Mouse (Mus musculus): Measurements from ENCODE around the gene Bub1b.
"Not testable (repeated sequence)": the region's sequence is repeated elsewhere in the genome, so short reads cannot be mapped to it uniquely, and the experiment has no call there.

Bub1b gene

DNA sequence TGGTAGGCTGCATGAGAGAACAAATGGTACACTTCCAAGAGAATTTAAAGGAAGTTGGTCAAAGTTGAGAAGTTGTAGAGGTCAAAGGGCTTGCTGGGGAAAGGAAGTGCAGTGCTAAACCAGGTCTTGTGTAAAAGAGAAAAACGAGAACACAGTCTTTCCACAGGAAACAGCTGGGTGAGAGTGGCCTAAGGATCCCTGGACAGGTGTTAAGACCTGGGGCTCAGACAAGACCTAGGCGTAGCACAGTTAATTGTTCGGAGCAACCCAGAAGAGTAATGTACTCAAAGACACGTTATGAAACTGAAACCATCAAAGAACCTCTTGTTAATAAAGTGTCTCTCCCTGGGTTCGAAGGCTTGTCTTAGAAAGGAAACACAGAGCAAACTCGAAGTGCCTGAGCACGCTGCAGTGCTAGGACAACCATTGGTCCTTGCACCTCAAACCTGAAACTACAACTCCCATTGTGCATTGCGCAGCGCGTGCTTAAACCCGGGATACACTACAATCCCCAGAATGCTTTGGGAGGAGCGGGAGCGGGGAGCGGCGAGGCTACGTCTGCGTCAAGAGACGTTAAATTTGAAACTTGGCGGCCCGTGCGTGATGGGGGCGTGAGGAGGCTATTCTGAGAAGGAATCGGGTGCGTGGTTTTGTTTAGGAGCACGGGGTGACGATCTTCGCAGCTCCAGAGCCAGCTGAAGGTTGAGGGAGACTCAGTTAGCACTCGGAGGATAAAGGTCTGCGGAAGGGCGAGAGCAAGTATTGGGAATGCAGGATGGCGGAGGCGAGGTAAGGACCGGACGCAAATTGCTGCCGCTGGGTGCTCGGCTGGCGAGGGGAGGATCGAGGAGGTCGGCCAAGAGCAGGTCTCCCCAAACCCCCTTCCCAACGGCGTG, at the start of gene Bub1b:
Gene Bub1b, plus strand, starts transcription at position 539 of the 896 bp plus-strand sequence.
- DNase-seq (ENCODE audit: low spot score in 2 of 2) = peak; percentile 81 to 90

DNA sequence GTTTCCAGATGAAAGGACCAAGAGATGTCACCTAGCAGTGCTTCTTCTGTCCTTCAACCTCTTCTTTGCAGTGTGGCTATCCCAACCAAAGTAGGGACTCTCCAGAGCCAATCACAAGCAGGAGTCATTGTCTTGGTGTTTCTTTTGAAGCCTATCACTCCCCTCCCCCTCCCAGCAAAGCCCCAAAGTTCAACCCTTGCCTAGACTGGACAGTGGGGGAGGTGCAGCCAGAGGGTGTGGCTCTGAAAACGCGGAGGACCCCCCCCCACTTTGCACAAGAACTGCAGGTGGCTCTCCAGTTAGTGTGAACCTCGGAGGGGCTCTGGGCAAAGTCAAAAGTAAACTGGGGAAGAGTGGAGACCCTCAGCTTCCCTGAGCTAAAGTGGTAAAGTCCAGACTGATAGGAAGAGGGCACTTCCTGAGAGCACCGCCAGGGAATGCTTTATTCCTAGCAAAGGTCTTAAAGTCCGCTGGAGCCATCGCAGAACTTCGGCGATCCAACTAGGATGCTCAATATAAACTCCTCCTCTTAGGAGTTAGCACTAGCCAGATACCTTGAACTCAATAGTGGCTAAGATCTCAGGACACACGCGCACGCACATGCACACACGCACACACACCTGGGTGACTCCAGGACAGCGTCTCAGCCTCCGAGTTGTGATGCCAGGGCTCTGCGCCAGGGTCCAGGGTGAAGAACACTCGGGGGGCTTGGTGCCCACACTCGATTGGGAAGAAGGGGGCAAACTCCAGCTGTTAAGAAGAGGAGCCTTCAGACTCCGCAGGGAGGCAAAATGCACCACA, 49.4 kb upstream of the Bub1b start:
- DNase-seq (ENCODE audit: low spot score in 2 of 2) = no peak

DNA sequence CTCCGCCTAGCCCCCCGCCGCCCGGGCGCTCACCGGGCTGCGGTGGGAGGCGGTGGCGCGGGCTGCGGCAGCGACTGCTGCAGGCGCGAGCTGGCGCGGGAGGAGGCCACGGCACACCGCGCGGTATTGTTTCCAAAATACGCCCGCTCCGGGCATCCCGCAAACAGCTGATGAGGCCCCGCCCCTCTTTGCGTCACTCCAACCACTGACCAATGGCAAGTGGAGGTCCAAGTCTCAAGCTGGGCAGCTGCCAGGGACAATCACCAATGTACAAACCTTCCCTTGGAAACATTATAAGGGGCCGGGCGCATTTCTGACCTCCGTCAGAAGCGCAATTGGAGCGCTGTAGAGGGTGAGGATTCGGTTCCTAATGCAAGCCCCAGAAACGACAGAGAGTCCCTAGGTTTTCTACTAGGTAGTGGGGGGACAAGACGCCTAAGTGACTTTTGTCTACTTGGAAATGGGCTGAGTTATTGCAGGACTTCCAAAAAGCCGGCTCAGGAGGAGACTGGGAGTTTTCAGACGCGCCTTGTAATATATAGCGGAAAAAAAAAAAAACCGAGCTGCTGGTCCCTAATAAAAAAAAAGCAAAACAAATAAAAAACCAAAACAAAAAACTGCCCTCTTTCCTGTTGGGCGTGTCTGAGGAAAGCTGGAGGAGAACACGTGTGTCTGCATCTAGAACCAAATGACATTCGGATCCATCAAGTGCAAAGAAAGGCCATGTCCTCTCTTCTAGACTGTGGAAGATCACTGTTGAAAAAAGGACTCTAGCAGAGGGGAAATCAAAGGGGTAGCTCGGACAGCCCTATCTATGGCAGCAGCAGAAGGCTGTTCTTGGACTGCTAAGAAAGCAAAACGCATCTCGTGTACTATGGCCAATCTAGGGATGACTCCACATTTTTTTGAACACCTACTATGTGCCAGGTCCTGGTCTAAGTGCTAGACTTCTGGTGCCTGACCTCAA, 48.2 kb upstream of the Bub1b start, which contains the start of gene Bmf:
Gene Bmf, minus strand, starts transcription at position 181 of the 967 bp plus-strand sequence.
- peak; percentile 97 to 99 for DNase-seq (ENCODE audit: low spot score in 2 of 2)

DNA sequence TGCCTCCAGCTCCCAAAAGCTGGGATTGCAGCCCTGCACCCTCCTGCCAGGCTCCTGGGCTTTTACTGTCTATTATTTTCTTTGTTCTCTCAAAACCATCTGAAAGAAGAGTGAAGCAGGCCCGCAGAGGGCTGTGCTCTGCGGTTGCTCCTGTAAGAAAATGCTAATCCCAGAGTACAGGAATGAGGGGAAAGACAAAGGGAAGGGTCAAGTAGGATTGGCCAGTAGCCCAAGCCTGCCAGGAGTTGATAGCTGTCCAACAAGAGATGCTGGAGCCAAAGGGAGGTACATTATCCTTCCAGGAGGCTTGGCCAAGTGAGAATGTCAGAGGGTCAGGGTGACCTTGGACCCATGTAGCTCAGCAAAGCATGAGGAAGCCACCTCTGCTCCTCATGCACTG, 46.4 kb upstream of the Bub1b start:
- no peak for DNase-seq (ENCODE audit: low spot score in 2 of 2)

DNA sequence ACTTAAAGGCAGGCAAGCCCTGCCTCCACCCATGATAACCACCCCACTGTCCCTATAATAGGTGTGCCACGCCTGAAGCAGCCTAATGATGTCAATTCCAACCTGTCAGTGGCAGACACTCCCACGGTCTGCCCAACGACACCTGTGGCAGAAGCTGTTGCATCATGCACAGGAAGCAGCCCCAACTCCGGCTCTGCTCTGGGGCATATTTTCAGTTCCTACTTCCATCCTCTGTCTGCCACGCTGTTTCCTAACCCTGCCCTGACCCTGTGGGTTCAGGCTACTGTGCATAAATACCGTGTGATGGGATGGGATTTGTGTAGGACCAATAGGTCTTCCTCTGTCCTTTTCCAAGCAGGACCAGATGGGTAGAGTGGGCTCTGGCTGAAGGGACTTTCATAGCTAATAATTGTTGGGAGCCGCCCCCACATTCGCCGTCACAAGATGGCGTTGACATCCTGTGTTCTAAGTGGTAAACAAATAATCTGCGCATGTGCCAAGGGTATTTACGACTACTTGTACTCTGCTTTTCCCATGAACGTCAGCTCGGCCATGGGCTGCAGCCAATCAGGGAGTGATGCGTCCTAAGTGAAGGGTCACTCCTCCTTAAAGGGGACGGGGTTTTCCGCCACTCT, 43.5 kb upstream of the Bub1b start:
- DNase-seq (ENCODE audit: low spot score in 2 of 2) = not testable (repeated sequence)

DNA sequence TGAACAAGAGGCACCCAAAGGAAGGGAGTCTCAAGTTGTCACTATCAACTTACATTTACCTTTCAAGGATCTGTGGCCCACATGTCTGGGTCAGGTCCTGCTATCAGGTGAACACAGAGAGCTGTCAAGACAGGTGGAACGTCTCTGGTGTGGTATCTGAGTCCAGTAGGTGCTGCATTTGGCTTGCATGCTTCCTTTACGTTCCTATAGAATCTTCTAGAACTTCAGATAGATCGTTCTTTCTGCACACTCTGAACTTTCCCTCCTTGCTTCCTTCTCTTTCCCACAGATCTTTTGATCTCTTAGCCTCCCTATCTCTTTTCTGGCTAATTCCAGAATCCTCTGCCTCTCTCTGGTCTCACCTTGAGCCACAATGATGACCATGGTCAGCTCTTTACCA, 39.6 kb upstream of the Bub1b start:
- DNase-seq (ENCODE audit: low spot score in 2 of 2) = no peak

DNA sequence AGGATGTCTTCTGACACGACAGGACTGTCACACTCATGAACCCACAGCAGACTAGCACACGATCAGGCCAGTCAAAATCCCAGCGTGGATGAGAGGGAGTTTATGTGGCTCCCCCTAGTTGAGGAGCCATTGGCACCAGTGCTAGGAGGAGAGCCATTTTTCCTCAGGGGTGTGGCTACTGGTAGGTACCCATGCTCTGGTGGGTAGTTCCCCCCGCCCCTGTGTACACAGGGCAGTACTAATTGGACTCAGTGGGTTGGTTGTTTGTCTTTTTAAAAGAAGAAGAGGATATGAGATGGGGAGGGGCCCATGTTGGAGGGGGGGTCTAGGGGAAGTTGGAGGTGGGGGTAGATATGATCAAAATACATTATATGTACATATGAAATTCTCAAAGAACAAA, 36.0 kb upstream of the Bub1b start:
- no peak for DNase-seq (ENCODE audit: low spot score in 2 of 2)

DNA sequence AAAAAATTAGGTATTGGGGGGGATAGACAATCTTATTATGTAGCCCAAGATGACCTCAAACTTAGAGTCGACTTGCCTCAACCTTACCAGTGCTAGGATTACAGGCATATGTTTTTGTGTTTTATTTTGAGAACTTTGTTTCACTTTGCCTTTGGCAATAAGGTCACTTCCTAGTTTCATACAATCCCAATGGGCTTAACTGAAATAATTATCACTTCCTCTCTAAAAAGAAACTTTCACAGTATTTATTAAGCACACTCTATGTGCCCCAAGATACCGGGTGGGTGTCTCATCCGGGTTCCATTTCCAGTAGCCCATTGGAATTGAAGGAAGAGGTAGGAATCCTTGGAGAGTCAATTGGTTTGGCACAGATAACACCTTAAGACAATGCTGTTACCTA, 35.6 kb upstream of the Bub1b start:
- no peak for DNase-seq (ENCODE audit: low spot score in 2 of 2)

DNA sequence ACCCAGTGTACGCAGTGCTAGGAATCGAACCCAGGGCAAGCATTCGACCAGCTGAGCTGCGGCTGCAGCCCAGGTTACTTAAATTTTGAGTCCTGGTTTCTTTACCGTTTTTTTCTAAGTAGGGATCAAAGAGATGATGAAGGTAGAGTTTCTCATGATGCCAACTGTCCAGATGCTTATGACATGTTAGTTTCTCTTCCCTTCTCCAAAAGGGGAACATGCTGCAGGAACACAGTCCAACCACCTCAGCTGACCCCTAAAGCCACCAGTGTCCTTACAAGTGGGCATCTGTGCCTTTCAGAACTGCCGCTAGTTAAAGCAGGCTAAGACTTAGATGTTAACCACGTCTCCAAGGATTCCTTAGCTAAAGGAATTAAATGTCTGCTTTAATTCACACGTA, 30.8 kb upstream of the Bub1b start:
- no peak for DNase-seq (ENCODE audit: low spot score in 2 of 2)

DNA sequence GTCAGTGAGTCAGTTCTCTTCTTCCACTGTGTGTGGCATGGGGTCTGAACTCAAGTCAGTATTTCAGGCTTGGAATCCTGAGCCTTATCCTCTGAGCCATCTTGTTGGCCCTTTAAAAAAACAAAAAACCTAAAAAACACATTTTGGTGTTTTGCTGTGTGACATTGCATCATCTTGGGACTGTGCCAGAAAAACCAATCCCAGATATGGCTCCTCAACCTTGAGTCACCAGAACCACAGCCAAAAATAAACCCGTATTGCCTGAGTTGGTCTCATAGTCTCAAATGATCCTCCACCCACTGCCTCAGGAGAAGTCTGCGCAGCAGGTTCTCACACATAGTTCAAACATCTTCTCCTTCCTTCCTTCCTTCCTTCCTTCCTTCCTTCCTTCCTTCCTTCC, 27.1 kb upstream of the Bub1b start:
- DNase-seq (ENCODE audit: low spot score in 2 of 2) = no peak

DNA sequence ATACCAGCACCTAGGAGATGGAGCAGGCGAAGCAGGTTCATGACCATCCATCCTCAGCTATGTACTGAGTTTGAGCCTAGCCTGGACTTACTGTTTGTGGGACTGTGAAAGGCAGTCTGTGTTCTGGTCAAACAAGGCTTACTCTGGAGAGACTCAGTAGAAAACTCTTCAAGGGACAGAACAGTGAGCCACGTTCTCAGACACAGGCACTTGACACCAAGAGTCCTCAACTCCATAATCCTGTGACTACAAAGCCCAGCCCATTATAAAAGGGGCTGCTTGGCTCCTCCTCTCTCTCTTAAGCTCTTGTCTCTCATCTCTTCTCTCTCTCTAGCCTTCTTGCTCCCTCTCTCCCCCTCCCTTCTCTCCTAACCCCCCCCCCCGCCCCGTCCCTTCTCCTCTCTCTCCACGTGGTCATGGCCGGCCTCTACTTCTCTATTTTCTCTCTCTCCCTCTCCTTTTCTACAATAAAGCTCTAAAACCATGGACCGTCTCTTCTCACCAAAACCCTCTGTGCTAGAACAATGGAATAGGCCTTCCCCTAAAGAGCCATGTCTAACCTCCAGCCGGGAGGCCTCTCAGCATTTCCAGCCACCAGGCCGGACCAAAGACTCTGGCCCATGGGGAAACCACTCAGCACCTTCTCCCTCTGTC, 25.7 kb upstream of the Bub1b start:
- DNase-seq (ENCODE audit: low spot score in 2 of 2) = no peak

DNA sequence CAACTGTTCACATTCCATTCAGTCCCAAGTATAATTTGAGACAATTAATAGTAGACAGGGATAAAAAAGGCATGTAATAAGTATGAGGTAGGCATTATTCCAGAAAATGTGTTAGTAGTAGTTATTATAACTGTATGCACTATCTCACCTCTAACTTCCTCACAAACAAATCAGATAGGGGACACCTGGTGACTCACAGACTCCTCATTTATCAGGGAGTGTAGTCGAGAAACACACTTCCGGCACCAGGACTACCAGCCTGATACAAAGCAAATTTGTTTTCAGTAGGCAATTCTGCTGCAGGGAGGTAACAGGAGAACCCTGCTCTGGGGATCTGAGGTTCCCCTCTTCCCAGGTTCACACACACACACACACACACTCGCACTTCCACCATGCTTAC, 24.9 kb upstream of the Bub1b start:
- no peak for DNase-seq (ENCODE audit: low spot score in 2 of 2)

DNA sequence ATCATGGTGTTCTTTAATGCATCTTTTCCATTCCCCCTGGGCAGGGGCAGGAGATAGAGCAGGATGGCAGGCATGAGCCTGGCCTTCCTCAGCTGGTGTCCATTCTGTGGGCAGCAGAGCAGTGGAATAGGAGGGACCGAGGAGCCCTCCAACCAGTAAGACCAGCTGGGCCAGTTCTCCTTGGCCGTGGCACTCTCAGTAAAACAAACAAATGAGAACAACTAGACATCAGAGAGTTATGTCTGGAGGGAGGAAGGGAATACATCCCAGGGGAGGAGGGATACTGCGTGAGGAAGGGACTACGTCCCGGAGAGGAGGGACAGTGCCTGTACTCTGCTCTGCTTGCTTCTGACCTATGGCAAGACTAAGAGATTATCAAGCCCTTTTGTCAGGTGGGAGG, 12.0 kb upstream of the Bub1b start:
- DNase-seq (ENCODE audit: low spot score in 2 of 2) = no peak

DNA sequence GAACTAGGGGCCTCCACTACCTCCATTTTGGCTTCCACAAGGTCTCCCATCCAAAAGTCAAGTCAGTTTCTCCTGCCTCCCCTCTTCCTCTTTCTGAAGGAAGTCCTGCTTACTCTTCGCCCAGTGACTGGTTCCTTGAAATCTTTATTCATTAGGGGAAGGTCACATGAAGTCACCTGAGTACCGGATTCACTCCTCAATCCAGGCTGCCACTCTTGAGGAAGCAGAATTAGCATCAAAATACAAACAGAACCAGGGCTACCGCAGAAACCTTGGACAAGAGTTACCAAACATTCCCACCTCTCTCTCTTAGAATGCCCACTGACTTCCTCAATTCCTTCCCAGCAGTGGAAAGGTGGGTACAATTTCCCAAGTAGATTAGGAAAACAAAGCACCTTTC, 10.3 kb upstream of the Bub1b start:
- DNase-seq (ENCODE audit: low spot score in 2 of 2) = no peak

DNA sequence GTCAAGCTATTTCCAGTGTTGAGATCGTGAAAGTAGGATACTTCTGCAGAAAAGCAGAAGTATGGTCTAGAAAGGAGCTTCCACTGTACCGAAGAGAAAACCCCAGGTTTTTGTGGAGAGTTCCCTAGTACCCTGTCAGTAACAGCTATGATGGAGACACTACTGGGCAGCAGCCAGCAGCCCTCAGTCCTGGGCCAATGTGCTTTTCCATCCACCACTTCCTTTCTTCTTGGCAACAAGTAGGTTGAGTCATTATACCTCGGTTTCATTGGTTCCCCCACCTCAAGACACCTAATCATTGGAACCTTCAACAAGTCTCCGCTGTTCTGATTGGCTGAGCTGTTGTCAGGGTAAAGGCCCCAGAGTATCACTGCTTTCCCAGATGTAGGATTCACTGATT, 6.9 kb upstream of the Bub1b start:
- no peak for DNase-seq (ENCODE audit: low spot score in 2 of 2)

DNA sequence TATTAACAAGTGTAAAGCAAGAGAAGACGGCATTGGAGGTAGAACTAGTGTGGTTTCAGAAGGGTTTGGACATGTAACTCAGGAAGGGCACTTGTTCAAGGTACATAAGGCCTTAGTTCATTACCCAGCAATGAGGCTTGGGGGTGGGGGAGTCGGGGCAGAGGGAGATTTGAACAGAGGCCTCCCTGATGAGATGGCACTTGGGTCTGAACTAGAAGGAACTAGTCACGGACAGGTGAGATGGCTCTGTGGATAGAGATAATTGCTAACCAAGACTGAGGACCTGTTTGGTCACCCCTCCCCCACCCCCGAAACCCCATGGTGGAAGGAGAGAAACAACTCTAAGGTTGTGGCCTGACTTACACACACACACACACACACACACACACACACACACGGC, 1.1 kb downstream of the Bub1b start:
- no peak for DNase-seq (ENCODE audit: low spot score in 2 of 2)

DNA sequence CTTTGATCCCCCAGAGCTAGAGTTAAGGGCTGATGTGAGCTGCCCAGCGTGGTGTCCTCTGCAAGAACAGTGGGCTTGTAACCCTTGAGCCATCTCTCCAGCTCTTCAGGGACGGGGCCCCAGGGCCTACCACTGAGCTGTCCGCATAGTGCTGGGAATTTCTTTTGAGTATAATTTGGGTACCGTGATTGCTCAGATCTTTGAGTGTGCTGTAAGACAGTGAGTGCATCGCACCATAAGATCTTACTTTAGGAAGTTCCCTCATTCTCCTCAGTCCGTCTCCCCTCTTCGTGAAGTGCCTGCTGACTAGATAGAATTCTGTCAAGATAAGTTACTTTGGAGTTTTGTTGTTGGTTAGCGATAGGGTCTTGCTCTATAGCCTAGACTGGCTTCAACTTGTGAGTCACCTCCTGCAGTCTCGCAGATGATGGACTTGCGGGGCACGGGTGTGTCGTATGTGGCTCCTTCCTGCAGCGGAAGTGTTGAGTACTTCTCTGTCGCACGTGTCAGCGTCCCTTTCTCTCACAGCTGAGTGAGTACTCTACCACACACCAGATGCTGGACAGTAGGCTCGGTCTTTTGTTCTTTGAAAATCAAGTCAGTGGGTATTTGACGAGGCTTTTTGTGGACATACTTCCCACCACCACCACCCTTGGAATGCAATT, 3.7 kb downstream of the Bub1b start:
- DNase-seq (ENCODE audit: low spot score in 2 of 2) = no peak

DNA sequence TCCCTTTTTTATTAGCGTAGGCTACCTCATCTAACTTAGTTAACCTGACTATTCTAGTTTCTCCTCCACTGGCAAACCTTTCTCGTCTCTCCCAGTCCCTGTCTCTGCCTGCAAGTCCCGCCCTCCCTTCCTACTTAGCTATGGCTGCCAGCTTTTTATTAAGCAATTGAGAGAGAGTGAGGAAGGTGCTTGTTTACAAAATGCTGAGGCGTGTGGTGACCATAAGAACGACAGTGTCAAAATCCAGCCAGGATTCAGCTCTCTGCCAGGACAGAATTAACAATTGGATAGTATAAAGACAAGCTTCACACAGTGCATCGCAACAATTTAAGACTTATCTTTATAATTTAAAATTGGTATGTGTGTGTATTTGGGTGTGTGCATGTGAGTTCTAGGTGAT, 6.1 kb downstream of the Bub1b start:
- no peak for DNase-seq (ENCODE audit: low spot score in 2 of 2)

DNA sequence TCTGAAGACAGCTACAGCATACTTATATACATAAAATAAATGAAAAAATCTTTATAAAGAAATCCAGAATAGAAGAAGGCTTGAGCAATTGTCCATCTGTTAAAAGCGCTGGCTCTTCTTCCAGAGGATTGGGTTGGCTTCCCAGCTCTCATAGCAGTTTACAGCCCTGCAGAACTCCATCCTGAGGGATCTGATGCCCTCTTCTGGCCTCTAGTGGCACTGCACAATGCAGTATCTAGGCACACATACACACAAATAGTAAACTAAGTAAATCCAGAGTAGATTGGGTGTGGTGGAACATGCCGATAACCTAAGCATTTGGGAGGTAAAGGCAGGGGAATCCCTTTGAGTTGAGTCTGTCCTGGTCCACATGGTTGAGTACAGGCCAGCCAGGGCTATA, 8.0 kb downstream of the Bub1b start:
- DNase-seq (ENCODE audit: low spot score in 2 of 2) = no peak

DNA sequence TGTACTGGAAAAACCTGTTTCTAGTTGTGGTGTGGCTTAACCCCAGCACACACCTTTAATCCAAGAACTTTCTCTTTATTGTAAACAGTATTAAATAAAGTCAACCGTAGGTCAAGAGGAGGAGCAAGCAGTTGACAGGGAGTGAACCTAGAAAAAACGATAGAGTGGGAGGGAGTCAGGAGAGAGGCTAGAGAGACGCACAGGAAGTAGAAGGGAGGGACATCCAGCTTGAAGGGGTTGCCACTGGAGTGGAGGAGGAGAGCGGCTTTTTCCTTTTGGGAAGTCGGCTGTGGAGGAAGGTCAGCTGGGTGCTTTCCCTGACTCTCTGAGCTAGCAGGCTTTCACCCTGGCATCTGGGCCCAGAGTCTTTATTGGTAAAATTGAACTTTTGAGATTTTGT, 9.0 kb downstream of the Bub1b start:
- DNase-seq (ENCODE audit: low spot score in 2 of 2) = no peak

Measured in urinary bladder, postnatal 4 days (tissue).